Mouse (Mus musculus) heart, embryonic 14.5 days (tissue): ENCODE measurements around the gene Trpc2. TPM values are rescaled to one million over a fixed set of nuclear protein-coding genes. Genes with fewer than 3 reads are reported as not detected.
A peak's percentile ranks its signal among the peaks of the same experiment; 100 is the strongest.

Experiments
- ATAC-seq: fragments of 200-750 bp; cut with Nextera tagmentation; 2 replicates; pipeline ENCODE4 v1.8.0; 2017; ENCODE audit warnings: low read depth, moderate TSS enrichment; ENCODE audit not compliant: insufficient number of reproducible peaks, insufficient read depth, low FRiP score
- H3K27ac ChIP-seq, 2 experiments: fragments of 200-500 bp in 1 of 2; fragments of 300-500 bp in 1 of 2; sonication (generic) in 1 of 2; replicated peaks in 1 of 2; 2 replicates each; pipeline ENCODE4 v1.5.1; 2012 to 2014; ENCODE audit warnings: low read depth in 2 of 2, low read length in 2 of 2, control low read depth in 1 of 2, mild to moderate bottlenecking in 1 of 2, mixed read lengths in 1 of 2; ENCODE audit not compliant: control insufficient read depth in 1 of 2, insufficient read depth in 1 of 2
- H3K27me3 ChIP-seq: fragments of 300-500 bp; sonication (generic); 2 replicates; pipeline ENCODE4 v1.6.1; 2014; ENCODE audit warnings: mild to moderate bottlenecking, low read length, control low read depth; ENCODE audit not compliant: control insufficient read depth, insufficient read depth
- H3K36me3 ChIP-seq: fragments of 300-500 bp; sonication (generic); 2 replicates; pipeline ENCODE4 v1.6.1; 2014; ENCODE audit warnings: mild to moderate bottlenecking, control low read depth, low read length, mixed read lengths; ENCODE audit not compliant: control insufficient read depth, insufficient read depth
- H3K4me1 ChIP-seq, 2 experiments: fragments of 200-500 bp in 1 of 2; fragments of 300-500 bp in 1 of 2; sonication (generic) in 1 of 2; 2 replicates each; pipeline ENCODE4 v1.6.1; 2012 to 2014; ENCODE audit warnings: low read length in 2 of 2, control low read depth in 1 of 2, mixed read lengths in 1 of 2; ENCODE audit not compliant: control insufficient read depth in 2 of 2, insufficient read depth in 2 of 2
- H3K4me2 ChIP-seq: fragments of 300-500 bp; sonication (generic); 2 replicates; pipeline ENCODE4 v1.6.1; 2014; ENCODE audit warnings: mild to moderate bottlenecking, low read length
- H3K4me3 ChIP-seq, 2 experiments: fragments of 200-500 bp in 1 of 2; fragments of 300-500 bp in 1 of 2; sonication (generic) in 1 of 2; 2 replicates each; pipeline ENCODE4 v1.5.1; 2012 to 2014; ENCODE audit warnings: low read length in 2 of 2, mild to moderate bottlenecking in 2 of 2, control low read depth in 1 of 2, low read depth in 1 of 2, moderate library complexity in 1 of 2; ENCODE audit not compliant: control insufficient read depth in 1 of 2, insufficient read depth in 1 of 2
- H3K9ac ChIP-seq: fragments of 300-500 bp; sonication (generic); 2 replicates; pipeline ENCODE4 v1.6.1; 2014; ENCODE audit warnings: mild to moderate bottlenecking, low read length
- H3K9me3 ChIP-seq: fragments of 300-500 bp; sonication (generic); 2 replicates; pipeline ENCODE4 v1.6.1; 2016; ENCODE audit warnings: low read length, control low read depth; ENCODE audit not compliant: control insufficient read depth
- WGBS: fragments of 180-500 bp; shearing (Covaris S2); extraction: QIAGEN DNeasy Blood & Tissue Kit; methylation state at CpG from one replicate; pipeline ENCODE4 v1.1.7; 2014; 5-methylcytosine and 5-hydroxymethylcytosine counted together
- polyA plus RNA-seq: library from polyadenylated mRNA; unstranded; fragments of >200 nt; fragmentation: Nextera tagmentation; extraction: Ambion mirVana; gene quantifications from 2 replicates; pipeline ENCODE4 v1.2.1, GENCODE M21; 2014

The Trpc2 gene
- polyA plus RNA-seq, 1 experiment from 2014 or later, result not detected

DNA sequence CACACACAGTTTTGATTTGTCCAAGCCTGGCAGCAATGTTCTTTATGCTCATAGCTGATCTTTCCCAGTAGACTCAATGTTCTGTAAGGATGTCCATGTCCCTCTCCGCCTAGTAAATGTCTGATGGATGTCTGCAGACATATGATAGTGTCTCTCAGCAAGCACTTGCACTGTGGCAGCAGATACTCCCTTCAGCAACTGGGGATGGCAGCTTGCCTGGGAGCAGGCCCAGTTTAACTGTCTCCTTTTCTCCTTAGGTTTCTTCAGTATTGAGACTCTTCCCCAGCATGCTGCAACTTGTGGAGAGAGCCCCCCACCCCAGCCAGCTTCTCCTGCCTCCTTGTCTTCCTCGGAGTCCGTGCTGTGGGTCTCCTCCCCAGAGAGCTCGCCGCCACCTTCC, 1.1 kb upstream of the Trpc2 start:
- no peak for ATAC-seq
- no peak overlapping the region for H3K4me3 ChIP-seq
- H3K27me3 ChIP-seq, result no peaks in the 10 kb centered on the region
- no peaks in the 10 kb centered on the region for H3K4me1 ChIP-seq
- no peak overlapping the region for H3K9ac ChIP-seq
- 89% methylated on average over 5 of the region's 5 CpGs for WGBS
- no peaks in the 10 kb centered on the region for H3K9me3 ChIP-seq
- H3K4me2 ChIP-seq, result no peak overlapping the region
- peaks cover 82% of the 10 kb centered on the region for H3K36me3 ChIP-seq
- no peak overlapping the region for H3K27ac ChIP-seq

DNA sequence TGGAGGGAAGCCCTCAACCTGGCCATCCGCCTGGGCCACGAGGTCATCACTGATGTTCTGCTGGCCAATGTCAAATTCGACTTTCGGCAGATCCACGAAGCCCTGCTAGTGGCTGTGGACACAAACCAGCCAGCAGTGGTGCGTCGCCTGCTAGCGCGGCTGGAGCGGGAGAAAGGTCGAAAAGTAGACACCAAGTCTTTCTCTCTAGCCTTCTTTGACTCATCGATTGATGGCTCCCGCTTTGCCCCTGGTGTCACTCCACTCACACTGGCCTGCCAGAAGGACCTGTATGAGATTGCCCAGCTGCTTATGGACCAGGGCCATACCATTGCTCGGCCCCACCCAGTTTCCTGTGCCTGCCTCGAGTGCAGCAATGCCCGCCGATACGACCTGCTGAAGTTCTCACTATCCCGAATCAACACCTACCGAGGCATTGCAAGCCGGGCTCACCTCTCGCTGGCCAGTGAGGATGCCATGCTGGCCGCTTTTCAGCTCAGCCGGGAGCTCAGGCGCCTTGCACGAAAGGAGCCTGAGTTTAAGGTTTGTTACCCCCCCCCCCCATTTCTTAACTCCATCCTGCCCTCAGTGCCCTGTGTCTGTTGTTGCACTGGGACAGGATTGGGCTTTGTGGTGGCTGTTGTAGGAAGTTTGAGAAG, 1.3 kb downstream of the Trpc2 start:
- H3K9me3 ChIP-seq, result no peaks in the 10 kb centered on the region
- H3K4me2 ChIP-seq, result no peak overlapping the region
- no peak overlapping the region for H3K27ac ChIP-seq
- no peak for ATAC-seq
- H3K9ac ChIP-seq, result no peak overlapping the region
- H3K36me3 ChIP-seq, result peaks cover 71% of the 10 kb centered on the region
- no peaks in the 10 kb centered on the region for H3K27me3 ChIP-seq
- no peak overlapping the region for H3K4me3 ChIP-seq
- no peaks in the 10 kb centered on the region for H3K4me1 ChIP-seq
- 84% methylated on average over 26 of the region's 26 CpGs for WGBS

DNA sequence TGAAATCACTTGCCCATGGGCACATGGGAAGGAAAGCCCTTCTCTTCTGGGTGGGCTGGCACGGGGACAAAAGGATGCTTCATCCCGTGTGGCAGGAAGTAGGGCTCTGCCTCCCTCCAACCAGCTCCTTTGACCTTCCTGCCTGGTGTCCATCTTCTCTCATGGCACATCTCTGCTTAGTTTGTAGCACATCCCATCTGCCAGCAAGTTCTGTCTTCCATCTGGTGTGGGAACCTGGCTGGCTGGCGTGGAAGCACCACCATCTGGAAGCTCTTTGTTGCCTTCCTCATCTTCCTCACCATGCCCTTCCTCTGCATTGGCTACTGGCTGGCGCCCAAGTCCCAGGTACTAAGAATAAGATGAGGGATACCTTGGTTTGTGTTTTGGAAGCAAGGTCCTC, 4.4 kb downstream of the Trpc2 start:
- 85% methylated on average over 4 of the region's 4 CpGs for WGBS
- 0 out of 2 replicates have a peak, but pooled peaks cover 5% of the 10 kb centered on the region for H3K9me3 ChIP-seq
- H3K4me1 ChIP-seq, result no peaks in the 10 kb centered on the region
- H3K27me3 ChIP-seq, result no peaks in the 10 kb centered on the region
- H3K4me2 ChIP-seq, result no peak overlapping the region
- no peak overlapping the region for H3K27ac ChIP-seq
- peaks cover 57% of the 10 kb centered on the region for H3K36me3 ChIP-seq
- H3K4me3 ChIP-seq, result no peak overlapping the region
- H3K9ac ChIP-seq, result no peak overlapping the region
- ATAC-seq, result no peak

DNA sequence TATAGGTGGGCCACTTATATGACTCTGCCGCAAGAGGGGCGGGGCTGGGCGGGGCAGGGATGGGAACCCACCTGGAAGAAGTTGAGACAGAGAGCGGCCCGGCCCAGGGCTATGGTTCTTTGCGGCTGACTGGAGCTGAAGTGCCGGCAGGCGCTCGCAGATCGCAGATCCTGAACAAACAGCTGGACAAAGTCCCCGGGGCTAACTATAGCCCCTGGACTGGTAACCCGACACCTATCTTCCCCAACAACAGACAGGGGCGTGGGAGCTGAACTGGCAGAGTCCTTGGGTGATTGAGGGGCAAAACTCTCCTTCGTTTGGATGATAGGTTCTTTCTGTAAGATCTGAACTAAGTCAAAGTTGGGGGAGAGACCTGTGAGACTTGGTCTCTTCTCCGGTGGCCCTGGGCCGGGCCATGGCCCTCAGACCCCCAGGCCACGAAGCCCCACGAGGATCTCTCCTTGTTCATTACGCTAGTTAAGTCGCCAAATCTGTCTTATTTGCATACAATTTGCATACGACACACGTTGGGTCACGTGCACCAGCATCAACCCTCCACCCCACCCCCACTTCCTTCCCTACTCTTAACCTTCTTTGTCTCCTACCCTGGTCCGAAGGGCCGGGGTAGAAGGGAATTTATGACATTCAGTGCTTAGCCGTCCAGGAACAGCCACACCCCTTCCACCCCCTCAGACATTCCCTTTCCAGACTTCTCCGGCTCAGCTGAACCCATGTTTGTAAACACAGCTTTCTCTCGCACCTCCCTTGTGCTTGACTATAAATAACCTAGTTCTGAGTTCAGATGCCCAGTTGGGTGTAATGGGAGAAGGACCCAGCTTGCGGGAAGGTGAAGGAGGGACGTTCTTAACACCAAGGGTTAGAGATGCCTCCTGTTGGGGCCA, 17.1 kb downstream of the Trpc2 start:
- WGBS, result 2% methylated on average over 30 of the region's 30 CpGs

DNA sequence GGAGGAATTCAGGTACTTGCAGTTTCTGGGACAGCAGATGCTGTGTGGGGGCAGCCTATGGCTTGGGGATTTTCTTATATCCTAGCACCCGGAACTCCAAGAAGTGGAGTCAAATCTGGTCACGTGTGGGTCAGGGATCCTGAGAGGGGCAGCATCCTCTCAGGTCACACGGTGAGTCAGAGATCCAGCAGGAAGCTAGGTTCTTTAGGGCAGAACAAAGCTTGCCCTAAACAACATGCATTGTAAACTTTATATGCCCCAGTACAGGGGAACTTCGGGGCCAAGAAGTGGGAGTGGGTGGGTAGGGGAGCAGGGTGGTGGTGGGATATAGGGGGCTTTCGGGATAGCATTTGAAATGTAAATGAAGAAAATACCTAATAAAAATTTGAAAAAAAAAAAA, 18.0 kb downstream of the Trpc2 start:
- Histone ChIP-seq H3K9me3 (no peaks in the 10 kb centered on the region), H3K36me3 (0 out of 2 replicates have a peak, but pooled peaks cover 2% of the 10 kb centered on the region), H3K4me1 (peaks cover 29 to 33% of the 10 kb centered on the region in 2 experiments), H3K9ac (peak overlapping the region; percentile 11; the same call in 1 of the 2 replicates), H3K27ac (0 out of 4 replicates have a peak overlapping the region, but pooled peaks of 1 of the 2 experiments have one; percentile 24), H3K4me3 (no peak overlapping the region), H3K4me2 (peak overlapping the region; percentile 75; the same call in 1 of the 2 replicates), H3K27me3 (no peaks in the 10 kb centered on the region)
- no peak for ATAC-seq
- 61% methylated on average over 5 of the region's 5 CpGs for WGBS

More for the DNA sequence above, 17.1 kb downstream of the Trpc2 start:
- peaks cover 29 to 33% of the 10 kb centered on the region in 2 experiments for H3K4me1 ChIP-seq
- peak overlapping the region; percentile 44 for H3K9ac ChIP-seq
- H3K4me2 ChIP-seq, result peak overlapping the region; percentile 75
- ATAC-seq, result peak; percentile 54
- no peaks in the 10 kb centered on the region for H3K27me3 ChIP-seq
- peak overlapping the region; percentile 30 to 31 for H3K4me3 ChIP-seq
- H3K9me3 ChIP-seq, result no peaks in the 10 kb centered on the region
- 0 out of 2 replicates have a peak, but pooled peaks cover 6% of the 10 kb centered on the region for H3K36me3 ChIP-seq
- H3K27ac ChIP-seq, result peak overlapping the region; percentile 2 to 24; a peak in 1 of 4 replicates

DNA sequence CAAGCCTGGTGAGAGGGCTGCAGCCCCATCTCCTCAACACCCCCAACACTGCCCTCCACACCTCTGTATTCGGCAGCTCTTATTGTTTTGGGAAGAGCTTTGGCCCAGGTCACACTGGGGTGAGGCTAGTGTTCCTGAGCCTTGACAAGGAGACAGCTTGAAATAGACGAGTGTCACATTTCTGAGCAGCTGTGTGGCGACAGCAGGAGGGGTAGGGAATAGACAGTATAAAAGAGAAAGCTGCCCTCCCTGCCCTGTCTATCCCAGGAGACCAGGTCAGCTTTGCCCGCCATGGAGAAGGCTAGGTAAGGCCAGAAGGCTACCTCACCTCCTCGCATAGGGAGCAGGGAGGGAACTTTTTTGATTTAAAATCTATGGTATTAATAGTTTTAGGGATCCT, 18.6 kb downstream of the Trpc2 start, which contains the start of gene Art1:
Art1 (plus strand) TSS at position 257 of the 400 bp plus-strand sequence.
- 40% methylated on average over 5 of the region's 5 CpGs for WGBS
- Histone ChIP-seq H3K27ac (peak within 1 kb of the TSS in 1 of 2 experiments; percentile 24; a peak in 1 of 4 replicates), H3K4me1 (peaks cover 32 to 35% of the 10 kb centered on the region in 2 experiments), H3K36me3 (no peaks in the 10 kb centered on the region), H3K4me3 (0 out of 4 replicates have a peak within 1 kb of the TSS, but pooled peaks of 1 of the 2 experiments have one; percentile 30), H3K4me2 (peak within 1 kb of the TSS; percentile 75), H3K27me3 (no peaks in the 10 kb centered on the region), H3K9me3 (no peaks in the 10 kb centered on the region), H3K9ac (peak within 1 kb of the TSS; percentile 11; the same call in 1 of the 2 replicates)
- no peak for ATAC-seq

DNA sequence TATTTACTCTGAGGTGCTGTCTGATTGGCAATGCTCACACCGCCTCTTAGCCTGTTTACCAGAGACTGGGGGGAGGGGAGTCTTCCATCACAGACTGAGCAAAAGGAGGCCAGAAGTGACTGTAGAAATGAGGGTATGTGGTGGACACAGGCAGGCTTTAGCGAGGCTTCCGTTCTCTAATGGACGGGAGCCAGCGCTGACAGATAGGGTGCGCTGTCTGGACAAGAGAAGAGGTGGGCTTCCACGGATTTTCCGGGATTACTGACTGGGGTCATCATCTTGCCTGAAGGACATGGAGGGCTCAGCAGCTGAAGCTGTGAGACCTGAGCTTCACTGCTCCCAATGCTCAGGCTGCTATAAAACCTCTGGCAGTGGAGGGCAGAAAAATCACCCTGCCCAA, 19.3 kb downstream of the Trpc2 start:
- H3K4me2 ChIP-seq, result no peak overlapping the region
- peaks cover 39 to 43% of the 10 kb centered on the region in 2 experiments for H3K4me1 ChIP-seq
- 41% methylated on average over 8 of the region's 8 CpGs for WGBS

More for the DNA sequence above, 19.3 kb downstream of the Trpc2 start:
- Histone ChIP-seq H3K27ac (no peak overlapping the region; a peak in 1 of 4 replicates), H3K27me3 (no peaks in the 10 kb centered on the region), H3K36me3 (no peaks in the 10 kb centered on the region), H3K9ac (no peak overlapping the region; the same call in 1 of the 2 replicates), H3K9me3 (no peaks in the 10 kb centered on the region), H3K4me3 (no peak overlapping the region)
- ATAC-seq, result no peak
